Mouse (Mus musculus) ES-E14 (cell line): ENCODE results near the gene Lhfpl2.

Experiments used
- CHD2 ChIP-seq: IDR thresholded peaks from 2 replicates; pipeline ENCODE4 v1.6.1; 2014; ENCODE audit warnings: mild to moderate bottlenecking, low read depth, low read length, inconsistent platforms
- ZC3H11A ChIP-seq: IDR thresholded peaks from 2 replicates; pipeline ENCODE4 v1.6.1; 2012; ENCODE audit warnings: low read depth, mild to moderate bottlenecking, inconsistent platforms, low read length, borderline replicate concordance

- TF ChIP-seq ZC3H11A, result no peak
- TF ChIP-seq CHD2, result no peak
Observed at GRCm38 (mm10) chr13:94101020-94101571, 43.5 kb downstream of the Lhfpl2 start.
